Mouse (Mus musculus): ENCODE measurements around the gene Snx20. TPM values are rescaled to one million over a fixed set of nuclear protein-coding genes. Genes with fewer than 3 reads are reported as not detected.
A peak's percentile ranks its signal among the peaks of the same experiment; 100 is the strongest.

The Snx20 gene
- total RNA-seq, 4 experiments from 2014 or later = 0.63 to 1.6 (median 0.77) TPM

- no peak for DNase-seq (ENCODE audit: low spot score)
Observed at GRCm38 (mm10) chr8:88642734-88643564, 7.0 kb upstream of the Snx20 start.

- no peak for DNase-seq (ENCODE audit: low spot score)
Observed at GRCm38 (mm10) chr8:88638908-88639307, 3.0 kb upstream of the Snx20 start.

- no peak for DNase-seq (ENCODE audit: low spot score)
Observed at GRCm38 (mm10) chr8:88637092-88638000, 1.4 kb upstream of the Snx20 start.

- DNase-seq (ENCODE audit: low spot score) = peak; percentile 79
Observed at GRCm38 (mm10) chr8:88633343-88633765, 2.6 kb downstream of the Snx20 start.

- DNase-seq (ENCODE audit: low spot score) = no peak
Observed at GRCm38 (mm10) chr8:88631081-88631480, 4.8 kb downstream of the Snx20 start.

- no peak for DNase-seq (ENCODE audit: low spot score)
Observed at GRCm38 (mm10) chr8:88630225-88630624, 5.7 kb downstream of the Snx20 start.

GRCm38 (mm10) chr8:88628001-88628774 is 7.7 kb downstream of the Snx20 start:
- no peak for DNase-seq (ENCODE audit: low spot score)

- peak; percentile 26 for DNase-seq (ENCODE audit: low spot score)
Observed at GRCm38 (mm10) chr8:88627265-88627991, 8.5 kb downstream of the Snx20 start.

- DNase-seq (ENCODE audit: low spot score) = no peak
Observed at GRCm38 (mm10) chr8:88626940-88627264, 9.0 kb downstream of the Snx20 start.

GRCm38 (mm10) chr8:88626433-88626832 is 9.5 kb downstream of the Snx20 start:
- no peak for DNase-seq (ENCODE audit: low spot score)

- no peak for DNase-seq (ENCODE audit: low spot score)
Observed at GRCm38 (mm10) chr8:88624276-88624675, 11.7 kb downstream of the Snx20 start.

- DNase-seq (ENCODE audit: low spot score) = no peak
Observed at GRCm38 (mm10) chr8:88623351-88623750, 12.6 kb downstream of the Snx20 start.

GRCm38 (mm10) chr8:88621408-88621807 is 14.5 kb downstream of the Snx20 start:
- peak; percentile 80 for DNase-seq (ENCODE audit: low spot score)

GRCm38 (mm10) chr8:88620931-88621330 is 15.0 kb downstream of the Snx20 start:
- DNase-seq (ENCODE audit: low spot score) = no peak

- no peak for DNase-seq (ENCODE audit: low spot score)
Observed at GRCm38 (mm10) chr8:88619513-88619912, 16.4 kb downstream of the Snx20 start.

GRCm38 (mm10) chr8:88618612-88619011 is 17.3 kb downstream of the Snx20 start:
- no peak for DNase-seq (ENCODE audit: low spot score)

GRCm38 (mm10) chr8:88614981-88615380 is 20.9 kb downstream of the Snx20 start:
- no peak for DNase-seq (ENCODE audit: low spot score)

- DNase-seq (ENCODE audit: low spot score) = no peak
Observed at GRCm38 (mm10) chr8:88610271-88610670, 25.7 kb downstream of the Snx20 start.

- no peak for DNase-seq (ENCODE audit: low spot score)
Observed at GRCm38 (mm10) chr8:88609036-88609435, 26.9 kb downstream of the Snx20 start.

- DNase-seq (ENCODE audit: low spot score) = no peak
Observed at GRCm38 (mm10) chr8:88605361-88606040, 30.4 kb downstream of the Snx20 start.
